In genomic region chr4:116649411-116649810, GRCm38 (mm10) we compare ENCODE assay signal across 9 mouse cellular contexts. TPM values are rescaled to one million over a fixed set of nuclear protein-coding genes. Genes with fewer than 3 reads are reported as not detected.
DNase-seq lines count a peak whose midpoint lies in the region; ATAC-seq lines count a peak whose summit lies in the region.
"Had no signal": no experiment of that assay in that cellular context is flagged by ENCODE, and none has a peak within 500 bp of the region (broad histone marks: within the 10 kb centered on the region; RNA-seq: fewer than 3 reads in every experiment).

No protein-coding gene starts in this region.

- H3K9me3 ChIP-seq in forebrain, embryonic 11.5 days (ENCODE audit: control insufficient read depth, low read length), result no peaks in the 10 kb centered on the region
- no peaks in the 10 kb centered on the region for H3K9me3 ChIP-seq in limb, embryonic 11.5 days (ENCODE audit: control insufficient read depth, low read length)
- H3K9me3 ChIP-seq in neural tube, embryonic 13.5 days, result no peaks in the 10 kb centered on the region

- intact Hi-C loops in left cerebral cortex, postnatal 36 days (cut with DNase I), result no loop called here

- H3K27me3 ChIP-seq in forebrain, embryonic 11.5 days (ENCODE audit: control insufficient read depth, insufficient read depth, low read length), result no peaks in the 10 kb centered on the region
- no peaks in the 10 kb centered on the region for H3K27me3 ChIP-seq in limb, embryonic 11.5 days (ENCODE audit: control insufficient read depth, insufficient read depth, low read length)
- no peaks in the 10 kb centered on the region for H3K27me3 ChIP-seq in neural tube, embryonic 13.5 days

- ATAC-seq in forebrain, embryonic 11.5 days (replicated peaks; ENCODE audit: low FRiP score), result no peak
- no peak for ATAC-seq in limb, embryonic 11.5 days (ENCODE audit: insufficient number of reproducible peaks, low FRiP score, low TSS enrichment, low read depth)
- no peak for ATAC-seq in neural tube, embryonic 13.5 days (ENCODE audit: low read depth)

- H3K4me1 ChIP-seq in forebrain, embryonic 11.5 days (replicated peaks; ENCODE audit: control insufficient read depth, insufficient read depth, low read length), result peaks cover 7% of the 10 kb centered on the region
- H3K4me1 ChIP-seq in limb, embryonic 11.5 days (ENCODE audit: control insufficient read depth, insufficient read depth, low read length), result peaks cover 3% of the 10 kb centered on the region; the same call in 1 of the 2 replicates
- H3K4me1 ChIP-seq in neural tube, embryonic 13.5 days (replicated peaks), result peaks cover 55% of the 10 kb centered on the region

- H3K9ac ChIP-seq in forebrain, embryonic 11.5 days (ENCODE audit: low read length), result no peak overlapping the region; the same call in 1 of the 2 replicates
- no peak overlapping the region for H3K9ac ChIP-seq in limb, embryonic 11.5 days (ENCODE audit: low read length)
- H3K9ac ChIP-seq in neural tube, embryonic 13.5 days, result peak overlapping the region; percentile 18; the same call in 1 of the 2 replicates

- DNase-seq in kidney, adult 8-10 months, result peak; percentile 44 to 67
- no peak for DNase-seq in kidney, postnatal 25 days
- no peak for DNase-seq in forebrain, embryonic 11.5 days (ENCODE audit: low spot score)
- no peak for DNase-seq in limb, embryonic 11.5 days (ENCODE audit: low spot score)
- DNase-seq in cerebellum, adult 9-11 months, result no peak
- DNase-seq in embryo, embryonic 10.5 days (ENCODE audit: low spot score), result no peak
- DNase-seq in left cerebral cortex, postnatal 36 days (ENCODE audit: low spot score in 2 of 2), result no peak
- DNase-seq: cerebellum, adult 11-12 months had no signal

- 100% methylated on average over 2 of the region's 2 CpGs for WGBS in forebrain, embryonic 11.5 days
- WGBS in limb, embryonic 11.5 days, result 97% methylated on average over 2 of the region's 2 CpGs
- WGBS in neural tube, embryonic 13.5 days, result 98% methylated on average over 2 of the region's 2 CpGs

- no peaks in the 10 kb centered on the region; the same call in 1 of the 2 replicates for H3K36me3 ChIP-seq in forebrain, embryonic 11.5 days (ENCODE audit: control insufficient read depth, insufficient read depth, low read length)
- peaks cover 2% of the 10 kb centered on the region; the same call in 1 of the 2 replicates for H3K36me3 ChIP-seq in limb, embryonic 11.5 days (ENCODE audit: control insufficient read depth, insufficient read depth, low read length)
- peaks cover 27% of the 10 kb centered on the region for H3K36me3 ChIP-seq in neural tube, embryonic 13.5 days

- H3K4me3 ChIP-seq in forebrain, embryonic 11.5 days (ENCODE audit: low read depth, low read length), result no peak overlapping the region
- no peak overlapping the region; the same call in 1 of the 2 replicates for H3K4me3 ChIP-seq in limb, embryonic 11.5 days (ENCODE audit: low read depth, low read length)
- peak overlapping the region; percentile 72; the same call in 1 of the 2 replicates for H3K4me3 ChIP-seq in neural tube, embryonic 13.5 days

- no peak overlapping the region for H3K27ac ChIP-seq in forebrain, embryonic 11.5 days (ENCODE audit: low read depth, low read length)
- H3K27ac ChIP-seq in limb, embryonic 11.5 days (replicated peaks; ENCODE audit: low read depth, low read length), result no peak overlapping the region
- no peak overlapping the region for H3K27ac ChIP-seq in neural tube, embryonic 13.5 days (replicated peaks)

- 0 out of 2 replicates have a peak overlapping the region, but pooled peaks have one; percentile 8 for H3K4me2 ChIP-seq in forebrain, embryonic 11.5 days (ENCODE audit: low read depth, low read length, severe bottlenecking)
- H3K4me2 ChIP-seq in limb, embryonic 11.5 days (ENCODE audit: low read depth, severe bottlenecking), result peak overlapping the region; percentile 79; the same call in 1 of the 2 replicates
- H3K4me2 ChIP-seq in neural tube, embryonic 13.5 days, result peak overlapping the region; percentile 83

RNA-seq across cellular contexts. Expression of gene Akr1a1, which starts 2.1 kb away (rescaled TPM):
- polyA plus RNA-seq in forebrain, embryonic 11.5 days (2014; fragmentation: Nextera tagmentation; extraction: Ambion mirVana), result 501 and 559 TPM in 2 replicates
- polyA plus RNA-seq in limb, embryonic 11.5 days (2014; fragmentation: Nextera tagmentation; extraction: Ambion mirVana), result 677 and 736 TPM in 2 replicates
- 689 and 718 TPM in 2 replicates for polyA plus RNA-seq in neural tube, embryonic 13.5 days (2015; fragmentation: Nextera tagmentation; extraction: Ambion mirVana)
- 100 to 1,000 TPM; 380 to 465 TPM for total RNA-seq in left cerebral cortex, postnatal 36 days (2021)

RNA-seq across cellular contexts. Expression of gene Nasp, which starts 21.7 kb away (rescaled TPM):
- 342 and 352 TPM in 2 replicates for polyA plus RNA-seq in forebrain, embryonic 11.5 days (2014; fragmentation: Nextera tagmentation; extraction: Ambion mirVana)
- 402 and 418 TPM in 2 replicates for polyA plus RNA-seq in limb, embryonic 11.5 days (2014; fragmentation: Nextera tagmentation; extraction: Ambion mirVana)
- polyA plus RNA-seq in neural tube, embryonic 13.5 days (2015; fragmentation: Nextera tagmentation; extraction: Ambion mirVana), result 89.8 and 96.9 TPM in 2 replicates
- total RNA-seq in left cerebral cortex, postnatal 36 days (2021), result 10 to 100 TPM; 26.9 to 34.8 TPM

RNA-seq across cellular contexts. Expression of gene Prdx1, which starts 35.9 kb away (rescaled TPM):
- polyA plus RNA-seq in forebrain, embryonic 11.5 days (2014; fragmentation: Nextera tagmentation; extraction: Ambion mirVana), result 1,036 and 1,079 TPM in 2 replicates
- polyA plus RNA-seq in limb, embryonic 11.5 days (2014; fragmentation: Nextera tagmentation; extraction: Ambion mirVana), result 1,258 and 1,286 TPM in 2 replicates
- polyA plus RNA-seq in neural tube, embryonic 13.5 days (2015; fragmentation: Nextera tagmentation; extraction: Ambion mirVana), result 505 and 512 TPM in 2 replicates
- total RNA-seq in left cerebral cortex, postnatal 36 days (2021), result 100 to 1,000 TPM; 135 to 160 TPM

RNA-seq across cellular contexts. Expression of gene Ccdc17, which starts 53.0 kb away (rescaled TPM):
- polyA plus RNA-seq in forebrain, embryonic 11.5 days (2014; fragmentation: Nextera tagmentation; extraction: Ambion mirVana), result 2.6 and 3.5 TPM in 2 replicates
- polyA plus RNA-seq in limb, embryonic 11.5 days (2014; fragmentation: Nextera tagmentation; extraction: Ambion mirVana), result 1.3 and 1.6 TPM in 2 replicates
- polyA plus RNA-seq in neural tube, embryonic 13.5 days (2015; fragmentation: Nextera tagmentation; extraction: Ambion mirVana), result 4.3 and 4.7 TPM in 2 replicates
- total RNA-seq in left cerebral cortex, postnatal 36 days (2021), result 1 to 10 TPM; 5.3 to 6.3 TPM

RNA-seq across cellular contexts. Expression of gene Mmachc, which starts 58.8 kb away (rescaled TPM):
- polyA plus RNA-seq in forebrain, embryonic 11.5 days (2014; fragmentation: Nextera tagmentation; extraction: Ambion mirVana), result 33.6 and 33.9 TPM in 2 replicates
- polyA plus RNA-seq in limb, embryonic 11.5 days (2014; fragmentation: Nextera tagmentation; extraction: Ambion mirVana), result 24.0 and 27.7 TPM in 2 replicates
- polyA plus RNA-seq in neural tube, embryonic 13.5 days (2015; fragmentation: Nextera tagmentation; extraction: Ambion mirVana), result 24.7 and 26.3 TPM in 2 replicates
- 10 to 100 TPM; 17.5 TPM for total RNA-seq in left cerebral cortex, postnatal 36 days (2021)

Comparison
In these comparisons a context has a peak if more than half of its experiments do, and no peak if none do; other contexts are left out.
1. DNase-seq: peak in kidney, adult 8-10 months (2 of 2); none in kidney, postnatal 25 days (0 of 2), forebrain, embryonic 11.5 days (single experiment), limb, embryonic 11.5 days (single experiment), cerebellum, adult 9-11 months (single experiment), embryo, embryonic 10.5 days (single experiment) and left cerebral cortex, postnatal 36 days (0 of 2).
2. H3K4me2 ChIP-seq: peak in every context shown above with its lines; median percentile 83 in neural tube, embryonic 13.5 days; 79 in limb, embryonic 11.5 days; 8 in forebrain, embryonic 11.5 days.